Mouse (Mus musculus) ES-E14 (cell line): ENCODE measurements around the gene Iqgap2. TPM values are rescaled to one million over a fixed set of nuclear protein-coding genes. Genes with fewer than 3 reads are reported as not detected.

Source experiments
- DNase-seq: peaks from one replicate; pipeline ENCODE4 v3.0.0-alpha.2; 2013; ENCODE audit warnings: low read depth, low spot score
- H3K27ac ChIP-seq: 2 replicates; pipeline ENCODE4 v1.5.1; 2012; ENCODE audit warnings: low read depth, mild to moderate bottlenecking, low read length, moderate library complexity, mixed read lengths; ENCODE audit not compliant: poor library complexity, insufficient read depth, severe bottlenecking
- H3K36me3 ChIP-seq: 2 replicates; pipeline ENCODE4 v1.6.1; 2012; ENCODE audit warnings: mild to moderate bottlenecking, low read length, moderate library complexity, mixed read lengths; ENCODE audit not compliant: control insufficient read depth, poor library complexity, insufficient read depth, severe bottlenecking
- H3K4me1 ChIP-seq, 2 experiments: fragments of 150-350 bp in 1 of 2; sonication (generic) in 1 of 2; 2 replicates each; pipeline ENCODE4 v1.6.1; 2012; ENCODE audit warnings: low read length in 2 of 2, mild to moderate bottlenecking in 1 of 2, mixed read lengths in 1 of 2; ENCODE audit not compliant: control insufficient read depth in 2 of 2, insufficient read depth in 2 of 2, poor library complexity in 1 of 2
- H3K4me3 ChIP-seq, 2 experiments: fragments of 150-350 bp in 1 of 2; sonication (generic) in 1 of 2; 2 replicates each; pipeline ENCODE4 v1.5.1; 2012; ENCODE audit warnings: low read length in 2 of 2, low read depth in 1 of 2, mild to moderate bottlenecking in 1 of 2, mixed read lengths in 1 of 2; ENCODE audit not compliant: insufficient read depth in 1 of 2, poor library complexity in 1 of 2, severe bottlenecking in 1 of 2
- H3K9ac ChIP-seq: 2 replicates; pipeline ENCODE4 v1.6.1; 2012; ENCODE audit warnings: low read depth, mild to moderate bottlenecking, low read length, mixed read lengths; ENCODE audit not compliant: poor library complexity, insufficient read depth, severe bottlenecking
- H3K9me3 ChIP-seq: fragments of 150-350 bp; sonication (generic); 2 replicates; pipeline ENCODE4 v1.6.1; 2012; ENCODE audit warnings: low read depth, mild to moderate bottlenecking, low read length; ENCODE audit not compliant: control insufficient read depth, insufficient read depth
- CHD2 ChIP-seq: IDR thresholded peaks from 2 replicates; pipeline ENCODE4 v1.6.1; 2014; ENCODE audit warnings: mild to moderate bottlenecking, low read depth, low read length, inconsistent platforms
- HCFC1 ChIP-seq: IDR thresholded peaks from 2 replicates; pipeline ENCODE4 v1.6.1; 2012; ENCODE audit warnings: low read length, inconsistent platforms, borderline replicate concordance; ENCODE audit not compliant: insufficient read depth
- MAFK ChIP-seq: IDR thresholded peaks from 2 replicates; pipeline ENCODE4 v1.6.1; 2014; ENCODE audit warnings: mild to moderate bottlenecking, low read depth, low read length, inconsistent platforms; ENCODE audit not compliant: insufficient read depth
- ZC3H11A ChIP-seq: IDR thresholded peaks from 2 replicates; pipeline ENCODE4 v1.6.1; 2012; ENCODE audit warnings: low read depth, mild to moderate bottlenecking, inconsistent platforms, low read length, borderline replicate concordance
- ZNF384 ChIP-seq: IDR thresholded peaks from 2 replicates; pipeline ENCODE4 v1.6.1; 2012; ENCODE audit warnings: low read depth, low read length, inconsistent platforms
- in situ Hi-C, 2 experiments: fragments of 600-800 bp; cut with MboI; formaldehyde crosslinking; loops; one replicate each; pipeline ENCODE4 v1.15.1; 2025; ENCODE audit warnings: low sequenced_read_pairs in 2 of 2, inconsistent platforms in 1 of 2; ENCODE audit not compliant: unreplicated experiment in 2 of 2
- total RNA-seq: library from RNA; depleted of rRNA; stranded (reverse); fragments of 300-350 nt; gene quantifications from 2 replicates; pipeline ENCODE4 v1.2.3, GENCODE M21; 2012

The Iqgap2 gene
- total RNA-seq, 1 experiment, result 15.0 TPM

GRCm38 (mm10) chr13:95889366-95889765 is 2.4 kb downstream of the Iqgap2 start:
- no peaks in the 10 kb centered on the region; the same call in 1 of the 2 replicates for H3K36me3 ChIP-seq
- TF ChIP-seq CHD2 (no peak), MAFK (no peak), ZC3H11A (no peak), HCFC1 (no peak), ZNF384 (no peak)
- H3K9ac ChIP-seq, result no peak overlapping the region
- H3K4me1 ChIP-seq, result peaks cover 0 to 4% of the 10 kb centered on the region in 2 experiments; a peak in 2 of 4 replicates
- H3K27ac ChIP-seq, result no peak overlapping the region
- H3K9me3 ChIP-seq, result no peaks in the 10 kb centered on the region
- H3K4me3 ChIP-seq, result no peak overlapping the region
- in situ Hi-C loops, result no loop called here
- no peak for DNase-seq

GRCm38 (mm10) chr13:95888621-95889020 is 3.1 kb downstream of the Iqgap2 start:
- Histone ChIP-seq H3K4me3 (no peak overlapping the region), H3K36me3 (no peaks in the 10 kb centered on the region; the same call in 1 of the 2 replicates), H3K4me1 (peaks cover 0 to 4% of the 10 kb centered on the region in 2 experiments; a peak in 2 of 4 replicates), H3K9ac (no peak overlapping the region), H3K27ac (no peak overlapping the region), H3K9me3 (no peaks in the 10 kb centered on the region)
- in situ Hi-C loops, result no loop called here
- DNase-seq, result no peak
- TF ChIP-seq ZC3H11A, result no peak
- TF ChIP-seq HCFC1, result no peak
- TF ChIP-seq CHD2, result no peak
- no peak for TF ChIP-seq ZNF384
- no peak for TF ChIP-seq MAFK

- Histone ChIP-seq H3K9me3 (no peaks in the 10 kb centered on the region), H3K4me1 (peaks cover 0 to 4% of the 10 kb centered on the region in 2 experiments; a peak in 2 of 4 replicates), H3K36me3 (no peaks in the 10 kb centered on the region; the same call in 1 of the 2 replicates), H3K4me3 (no peak overlapping the region), H3K9ac (no peak overlapping the region), H3K27ac (no peak overlapping the region)
- in situ Hi-C loops, result no loop called here
- DNase-seq, result no peak
- no peak for TF ChIP-seq CHD2
- no peak for TF ChIP-seq ZNF384
- TF ChIP-seq ZC3H11A, result no peak
- TF ChIP-seq MAFK, result no peak
- TF ChIP-seq HCFC1, result no peak
Measured at GRCm38 (mm10) chr13:95888170-95888569, 3.6 kb downstream of the Iqgap2 start.

GRCm38 (mm10) chr13:95887375-95887774 is 4.3 kb downstream of the Iqgap2 start:
- no peak overlapping the region for H3K4me3 ChIP-seq
- DNase-seq, result no peak
- TF ChIP-seq ZC3H11A, result no peak
- no peak for TF ChIP-seq MAFK
- no peak for TF ChIP-seq ZNF384
- TF ChIP-seq CHD2, result no peak
- TF ChIP-seq HCFC1, result no peak
- H3K27ac ChIP-seq, result no peak overlapping the region
- H3K9ac ChIP-seq, result no peak overlapping the region
- H3K9me3 ChIP-seq, result no peaks in the 10 kb centered on the region
- peaks cover 0 to 2% of the 10 kb centered on the region in 2 experiments; a peak in 1 of 4 replicates for H3K4me1 ChIP-seq
- in situ Hi-C loops, result no loop called here
- H3K36me3 ChIP-seq, result no peaks in the 10 kb centered on the region; the same call in 1 of the 2 replicates

- TF ChIP-seq CHD2, result no peak
- TF ChIP-seq HCFC1, result no peak
- TF ChIP-seq ZNF384, result no peak
- TF ChIP-seq MAFK, result no peak
- no peak for TF ChIP-seq ZC3H11A
- in situ Hi-C loops, result no loop called here
- Histone ChIP-seq H3K9me3 (no peaks in the 10 kb centered on the region), H3K27ac (no peak overlapping the region), H3K9ac (no peak overlapping the region), H3K4me3 (no peak overlapping the region), H3K36me3 (no peaks in the 10 kb centered on the region; the same call in 1 of the 2 replicates), H3K4me1 (no peaks in the 10 kb centered on the region)
- no peak for DNase-seq
Measured at GRCm38 (mm10) chr13:95884455-95884854, 7.3 kb downstream of the Iqgap2 start.
